Mouse (Mus musculus): ENCODE results near the gene Bex6.

Gene Bex6

GRCm38 (mm10) chr16:32179333-32179901 lies at the start of gene Bex6:
Gene Bex6 (plus strand): TSS chr16:32179823.
- no peak for DNase-seq (ENCODE audit: low read depth, low spot score)

- DNase-seq (ENCODE audit: low read depth, low spot score), result peak; percentile 91
These were observed 49.3 kb upstream of the Bex6 start for GRCm38 (mm10) chr16:32130190-32130826.

- no peak for DNase-seq (ENCODE audit: low read depth, low spot score)
These were observed 46.5 kb upstream of the Bex6 start for GRCm38 (mm10) chr16:32133148-32133547.

GRCm38 (mm10) chr16:32135842-32136357 lies 43.7 kb upstream of the Bex6 start:
- peak; percentile 92 for DNase-seq (ENCODE audit: low read depth, low spot score)

GRCm38 (mm10) chr16:32138954-32139353 lies 40.7 kb upstream of the Bex6 start:
- DNase-seq (ENCODE audit: low read depth, low spot score), result no peak

GRCm38 (mm10) chr16:32143766-32144165 lies 35.9 kb upstream of the Bex6 start:
- DNase-seq (ENCODE audit: low read depth, low spot score), result peak; percentile 20

- no peak for DNase-seq (ENCODE audit: low read depth, low spot score)
These were observed 35.0 kb upstream of the Bex6 start for GRCm38 (mm10) chr16:32144592-32144991.

GRCm38 (mm10) chr16:32147589-32148207 lies 31.9 kb upstream of the Bex6 start:
- DNase-seq (ENCODE audit: low read depth, low spot score), result peak; percentile 34

- DNase-seq (ENCODE audit: low read depth, low spot score), result no peak
These were observed 25.6 kb upstream of the Bex6 start for GRCm38 (mm10) chr16:32153976-32154375.

- DNase-seq (ENCODE audit: low read depth, low spot score), result no peak
These were observed 25.2 kb upstream of the Bex6 start for GRCm38 (mm10) chr16:32154437-32154836.

GRCm38 (mm10) chr16:32156719-32157118 lies 22.9 kb upstream of the Bex6 start:
- DNase-seq (ENCODE audit: low read depth, low spot score), result no peak

GRCm38 (mm10) chr16:32157369-32157768 lies 22.3 kb upstream of the Bex6 start:
- DNase-seq (ENCODE audit: low read depth, low spot score), result no peak

- DNase-seq (ENCODE audit: low read depth, low spot score), result no peak
These were observed 20.7 kb upstream of the Bex6 start for GRCm38 (mm10) chr16:32158966-32159365.

- no peak for DNase-seq (ENCODE audit: low read depth, low spot score)
These were observed 18.8 kb upstream of the Bex6 start for GRCm38 (mm10) chr16:32160742-32161323.

GRCm38 (mm10) chr16:32163392-32163791 lies 16.2 kb upstream of the Bex6 start:
- DNase-seq (ENCODE audit: low read depth, low spot score), result no peak

- no peak for DNase-seq (ENCODE audit: low read depth, low spot score)
These were observed 15.7 kb upstream of the Bex6 start for GRCm38 (mm10) chr16:32163891-32164290.

- no peak for DNase-seq (ENCODE audit: low read depth, low spot score)
These were observed 15.1 kb upstream of the Bex6 start for GRCm38 (mm10) chr16:32164396-32165027.

- DNase-seq (ENCODE audit: low read depth, low spot score), result peak; percentile 85
These were observed 14.3 kb upstream of the Bex6 start, which contains the start of gene Nrros for GRCm38 (mm10) chr16:32165281-32165821. Gene Nrros (minus strand): TSS chr16:32165594.

- no peak for DNase-seq (ENCODE audit: low read depth, low spot score)
These were observed 11.6 kb upstream of the Bex6 start for GRCm38 (mm10) chr16:32167819-32168545.

GRCm38 (mm10) chr16:32171031-32171731 lies 8.4 kb upstream of the Bex6 start:
- DNase-seq (ENCODE audit: low read depth, low spot score), result no peak

Measured in R1 (cell line).